Mouse (Mus musculus): ENCODE results near the gene Hsd3b6.
"Not testable (repeated sequence)": the region's sequence is repeated elsewhere in the genome, so short reads cannot be mapped to it uniquely, and the experiment has no call there.

Hsd3b6 gene

DNA sequence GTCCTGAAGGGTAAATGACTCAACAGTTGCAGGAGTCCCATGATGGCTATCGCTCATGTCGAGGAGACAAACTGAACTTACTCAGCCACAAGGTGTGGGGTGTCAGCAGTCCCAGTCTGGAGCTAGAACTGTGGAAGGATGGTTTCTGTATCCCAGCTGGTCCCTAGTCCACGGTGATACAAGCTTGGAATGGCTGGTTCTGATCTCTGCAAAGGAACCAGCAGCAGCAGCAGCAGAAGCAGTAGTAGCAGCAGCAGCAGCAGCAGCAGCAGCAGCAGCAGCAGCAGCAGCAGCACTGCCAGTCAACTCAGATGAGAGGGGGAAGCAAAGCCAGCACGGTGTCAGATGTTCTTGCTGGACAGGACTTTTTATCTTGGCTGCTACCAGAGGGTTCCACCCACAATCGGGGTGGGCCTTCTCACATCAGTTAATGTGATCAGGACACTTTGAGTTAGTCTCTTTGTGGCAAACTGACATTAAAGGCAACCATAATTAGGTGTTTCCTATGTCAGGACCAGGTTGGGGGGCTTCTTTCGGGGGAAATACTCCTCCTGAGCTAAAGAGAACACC, at the start of gene Hsd3b6:
Gene Hsd3b6, minus strand, starts transcription at position 343 of the 570 bp plus-strand sequence.
- DNase-seq (ENCODE audit: low spot score), result no peak

DNA sequence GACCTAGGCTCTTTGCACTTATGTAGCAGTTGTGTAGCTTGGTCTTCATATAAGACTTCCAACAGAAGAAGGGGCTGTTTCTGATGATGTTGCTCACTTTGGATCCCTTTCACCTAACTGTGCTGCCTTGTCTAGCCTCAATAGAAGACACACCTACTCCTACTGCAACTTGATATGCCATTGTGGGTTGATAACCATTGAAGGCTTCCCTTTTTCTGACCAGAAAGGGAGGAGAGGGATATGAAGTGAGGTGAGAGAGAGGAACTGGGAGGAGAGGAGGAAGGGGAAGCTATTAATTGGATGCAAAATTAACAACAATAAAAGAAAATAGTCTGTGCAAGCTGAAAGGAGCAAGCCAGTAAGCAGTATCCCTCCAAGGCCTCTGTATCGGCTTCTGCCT, 48.6 kb upstream of the Hsd3b6 start:
- DNase-seq (ENCODE audit: low spot score), result no peak

DNA sequence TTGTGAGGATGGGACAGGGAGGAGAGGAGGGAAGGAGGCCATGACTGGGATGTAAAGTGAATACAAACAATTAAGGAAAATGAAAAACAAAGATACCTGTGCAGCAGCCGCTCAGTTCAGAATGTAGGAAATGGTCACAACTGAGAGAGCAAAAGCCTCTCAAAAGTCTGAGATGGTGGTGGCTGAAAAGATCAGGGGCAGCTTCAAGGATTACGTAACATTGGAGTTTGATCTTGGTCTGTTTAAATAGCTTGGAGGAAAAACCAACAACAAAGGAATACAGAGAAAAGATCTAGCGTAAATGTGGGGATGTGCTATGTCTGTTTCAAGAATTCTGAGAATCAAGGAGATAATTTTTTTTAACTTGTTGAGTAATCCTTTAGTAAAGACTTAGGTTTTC, 45.3 kb upstream of the Hsd3b6 start, which contains the start of gene Hsd3b1:
Gene Hsd3b1, minus strand, starts transcription at position 219 of the 400 bp plus-strand sequence.
- no peak for DNase-seq (ENCODE audit: low spot score)

DNA sequence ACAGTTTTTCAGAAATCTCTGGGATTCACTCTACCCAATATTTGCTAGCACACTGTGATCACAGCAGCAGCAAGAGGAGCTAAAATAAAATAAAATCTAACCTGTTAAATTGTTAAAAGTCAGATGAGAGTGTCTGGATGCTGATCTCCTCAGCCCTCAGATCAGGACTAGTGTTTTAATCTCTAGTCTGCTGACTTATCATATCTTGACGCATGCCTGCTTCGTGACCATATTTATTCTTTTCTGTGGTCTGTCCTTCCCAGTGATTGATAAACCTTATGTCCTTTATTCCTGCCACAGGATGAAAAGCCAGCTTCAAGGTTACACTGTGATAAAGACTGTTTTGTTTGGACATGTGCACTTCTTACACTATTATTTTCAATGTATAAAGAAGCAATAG, 43.8 kb upstream of the Hsd3b6 start:
- DNase-seq (ENCODE audit: low spot score), result no peak

DNA sequence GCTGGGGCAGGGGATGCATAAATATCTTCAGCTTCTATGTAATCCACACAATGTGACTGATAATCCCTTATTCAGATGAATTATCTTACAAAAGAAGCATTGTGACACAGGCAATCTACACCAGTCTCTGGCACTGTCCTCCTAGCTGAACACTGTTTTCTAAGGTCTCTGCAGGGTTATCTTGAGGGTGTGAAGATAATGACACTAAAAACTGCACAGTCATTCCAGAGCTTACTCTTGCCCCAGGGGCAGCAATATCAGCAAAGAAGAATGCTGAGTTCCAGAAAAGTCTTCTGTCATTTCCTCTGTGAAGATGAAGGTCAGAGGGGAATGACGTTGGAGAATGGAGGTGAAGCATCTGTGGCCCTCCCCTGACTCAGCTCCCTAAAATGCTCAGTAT, 42.6 kb upstream of the Hsd3b6 start:
- no peak for DNase-seq (ENCODE audit: low spot score)

DNA sequence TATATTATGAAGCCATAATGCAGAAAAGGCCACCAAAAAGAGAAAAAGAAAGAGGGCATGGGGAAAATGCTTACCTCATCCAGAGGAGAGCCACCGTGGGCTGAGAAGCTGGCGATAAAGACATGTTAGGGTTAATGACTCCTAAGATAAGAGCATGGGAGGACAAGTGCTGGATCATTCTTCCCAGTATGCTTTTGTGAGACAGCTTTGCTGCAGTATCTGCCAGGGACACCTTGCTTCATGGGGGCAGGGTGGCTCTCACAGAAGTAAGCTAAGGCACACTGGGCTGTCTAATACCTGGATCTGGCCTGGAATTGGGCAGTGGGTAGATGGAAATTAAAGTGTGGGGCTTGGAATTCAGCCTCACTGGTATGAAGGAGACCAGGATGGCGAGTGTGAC, 40.9 kb upstream of the Hsd3b6 start:
- DNase-seq (ENCODE audit: low spot score), result no peak

DNA sequence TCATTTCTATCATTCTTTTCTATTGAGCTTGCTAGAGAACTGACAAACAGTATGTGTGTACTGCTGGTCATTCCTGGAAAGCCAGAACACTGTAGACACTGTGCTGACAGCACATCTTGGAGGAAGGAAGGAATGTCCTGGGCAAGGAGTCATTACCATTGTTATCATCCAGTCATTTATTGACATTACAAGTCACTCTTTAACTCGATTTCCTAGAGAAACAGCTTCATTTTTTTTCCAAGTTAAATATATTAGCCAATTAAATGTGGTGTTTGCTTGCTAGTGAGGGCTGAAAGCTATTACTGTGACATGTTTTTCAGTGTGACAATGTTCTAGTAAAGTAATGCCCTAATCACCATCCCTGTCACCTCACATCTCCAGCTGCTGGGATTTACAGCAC, 39.4 kb upstream of the Hsd3b6 start:
- no peak for DNase-seq (ENCODE audit: low spot score)

DNA sequence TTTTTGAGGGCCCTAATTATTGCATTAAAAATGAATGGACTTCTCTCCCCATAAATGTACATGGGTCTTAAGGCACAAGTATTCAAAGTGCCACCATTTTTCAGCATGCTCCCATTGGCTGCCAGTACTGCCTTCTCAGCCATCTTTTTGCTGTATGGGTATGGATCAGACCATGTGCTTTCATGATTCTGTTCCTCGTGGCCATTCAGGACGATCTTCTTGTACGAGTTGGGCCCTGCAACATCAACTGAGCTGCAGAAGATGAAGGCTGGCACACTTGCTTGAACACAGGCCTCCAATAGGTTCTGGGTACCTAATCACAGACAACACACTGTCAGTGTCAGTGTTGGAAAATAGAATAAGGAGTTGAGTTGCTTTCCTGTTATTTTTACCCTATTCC, 38.8 kb upstream of the Hsd3b6 start:
- no peak for DNase-seq (ENCODE audit: low spot score)

DNA sequence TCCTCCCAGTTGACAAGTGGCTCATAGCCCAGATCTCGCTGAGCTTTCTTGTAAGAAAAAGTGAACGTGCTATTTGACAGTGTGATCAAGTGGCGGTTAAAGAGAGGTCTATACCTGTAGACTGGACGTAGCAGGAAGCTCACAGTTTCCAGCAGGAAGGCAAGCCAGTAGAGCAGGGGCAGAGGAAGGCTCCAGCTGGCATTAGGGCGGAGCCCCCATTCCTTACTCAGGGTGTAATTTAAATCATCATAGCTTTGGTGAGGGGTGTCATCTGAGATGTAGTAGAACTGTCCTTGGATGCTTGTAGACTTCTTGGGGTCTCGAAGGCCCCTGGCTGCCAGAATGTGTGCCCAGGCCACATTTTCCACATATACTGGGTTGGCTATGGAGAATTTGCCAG, 38.4 kb upstream of the Hsd3b6 start:
- DNase-seq (ENCODE audit: low spot score), result no peak

DNA sequence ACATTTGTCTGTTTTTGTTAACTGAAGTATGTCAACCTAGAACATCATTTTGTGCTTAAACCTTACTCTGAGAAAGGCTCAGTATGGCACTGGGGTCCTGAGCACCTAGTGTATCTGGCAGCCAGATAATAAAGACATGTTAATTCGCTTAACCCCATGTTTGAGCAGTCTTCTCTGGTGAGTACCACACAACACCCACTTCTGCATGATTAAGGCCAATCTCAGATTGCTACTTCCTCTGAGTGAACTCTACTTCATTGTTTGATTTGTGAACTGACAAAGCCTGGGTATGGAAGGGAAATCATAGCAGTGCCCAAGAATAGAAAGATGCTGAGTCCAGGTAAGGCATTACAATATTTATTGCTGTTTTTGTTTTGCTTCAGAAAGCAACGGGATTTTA, 37.6 kb upstream of the Hsd3b6 start:
- DNase-seq (ENCODE audit: low spot score), result no peak

DNA sequence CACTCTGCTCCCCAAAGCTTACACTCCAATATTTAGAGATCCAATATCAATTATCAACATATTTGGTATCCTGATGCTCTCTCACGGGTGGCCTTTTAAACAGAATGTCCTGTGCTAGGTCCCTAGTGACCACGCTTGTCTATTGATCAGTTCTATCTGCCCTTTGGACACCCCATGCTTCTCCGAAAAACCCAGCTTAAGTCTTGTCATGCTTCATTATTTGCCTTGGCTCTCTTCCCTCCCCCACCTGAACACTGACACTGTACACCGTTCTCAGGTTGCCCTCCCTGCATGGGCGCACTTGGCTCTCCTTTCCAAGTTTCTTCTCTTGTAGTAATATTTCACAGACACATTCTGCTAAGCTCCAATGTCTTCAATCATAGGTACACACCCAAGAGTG, 36.0 kb upstream of the Hsd3b6 start:
- DNase-seq (ENCODE audit: low spot score), result no peak

DNA sequence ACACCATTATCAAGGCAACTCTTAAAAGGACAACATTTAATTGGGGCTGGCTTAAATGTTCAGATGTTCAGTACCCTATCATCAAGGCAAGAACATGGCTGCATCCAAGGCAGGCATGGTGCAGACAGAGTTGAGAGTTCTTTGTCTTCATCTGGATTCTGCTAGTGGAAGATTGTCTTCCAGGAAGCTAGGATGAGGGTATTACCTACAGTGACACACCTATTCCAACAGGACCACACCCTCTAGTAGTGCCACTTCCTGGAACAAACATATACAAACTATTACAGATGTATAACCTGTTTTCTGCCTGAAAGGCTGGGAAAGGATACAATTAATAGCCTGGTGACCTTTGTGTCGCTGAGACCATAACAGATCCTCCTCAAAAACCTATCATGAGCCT, 34.7 kb upstream of the Hsd3b6 start:
- no peak for DNase-seq (ENCODE audit: low spot score)

DNA sequence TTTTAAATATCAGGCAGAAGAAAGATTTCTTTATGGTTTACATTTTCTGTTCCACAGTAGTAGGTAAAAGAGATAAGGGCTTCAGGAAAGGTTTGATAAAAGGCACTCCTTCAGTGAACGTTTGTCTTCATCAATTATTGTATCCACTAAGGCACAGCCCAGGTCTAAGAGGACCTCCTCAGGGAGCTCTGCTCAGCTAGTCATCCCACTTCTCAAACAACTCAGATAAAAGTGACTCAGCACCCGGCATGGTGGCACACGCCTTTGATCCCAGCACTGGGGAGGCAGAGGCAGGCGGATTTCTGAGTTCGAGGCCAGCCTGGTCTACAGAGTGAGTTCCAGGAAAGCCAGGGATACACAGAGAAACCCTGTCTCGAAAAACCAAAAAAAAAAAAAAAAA, 1.6 kb downstream of the Hsd3b6 start:
- DNase-seq (ENCODE audit: low spot score), result not testable (repeated sequence)

DNA sequence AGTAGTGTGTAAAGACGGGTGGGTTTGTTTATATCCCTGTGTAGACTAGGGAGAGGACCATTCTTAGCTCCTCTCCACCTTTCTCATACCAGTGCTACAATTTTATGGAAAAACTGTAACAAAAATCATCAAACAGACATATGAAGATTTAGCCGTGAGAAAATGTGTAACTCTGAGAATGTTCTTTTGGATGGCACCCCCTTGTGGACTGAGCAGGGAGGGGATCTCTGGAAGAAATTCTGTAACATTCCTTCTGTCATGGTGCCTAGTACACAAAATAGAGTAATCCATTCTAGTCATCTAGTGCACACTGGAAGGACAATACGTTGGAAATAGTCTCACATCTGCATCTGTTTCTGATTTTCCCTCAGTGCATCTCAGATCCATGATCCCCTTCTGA, 9.2 kb downstream of the Hsd3b6 start:
- not testable (repeated sequence) for DNase-seq (ENCODE audit: low spot score)

DNA sequence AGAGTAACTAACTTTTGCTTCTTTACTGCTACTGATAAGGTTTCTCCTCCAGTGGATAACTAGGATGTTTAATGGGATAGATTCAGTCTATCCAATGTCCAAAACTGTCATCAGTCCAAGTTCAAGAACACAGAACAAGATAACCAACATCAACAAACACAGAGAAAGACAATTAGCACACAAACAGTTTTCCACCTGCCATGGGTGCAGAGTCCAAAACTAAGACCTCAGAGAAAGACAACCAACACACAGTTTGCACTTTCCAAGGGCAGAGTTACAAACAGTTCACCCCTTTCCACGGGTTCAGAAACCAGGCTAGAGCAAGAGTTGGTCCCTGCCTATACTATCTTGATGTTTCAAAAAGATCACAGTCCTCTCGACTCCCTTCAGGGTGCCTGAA, 27.7 kb downstream of the Hsd3b6 start:
- DNase-seq (ENCODE audit: low spot score), result no peak

DNA sequence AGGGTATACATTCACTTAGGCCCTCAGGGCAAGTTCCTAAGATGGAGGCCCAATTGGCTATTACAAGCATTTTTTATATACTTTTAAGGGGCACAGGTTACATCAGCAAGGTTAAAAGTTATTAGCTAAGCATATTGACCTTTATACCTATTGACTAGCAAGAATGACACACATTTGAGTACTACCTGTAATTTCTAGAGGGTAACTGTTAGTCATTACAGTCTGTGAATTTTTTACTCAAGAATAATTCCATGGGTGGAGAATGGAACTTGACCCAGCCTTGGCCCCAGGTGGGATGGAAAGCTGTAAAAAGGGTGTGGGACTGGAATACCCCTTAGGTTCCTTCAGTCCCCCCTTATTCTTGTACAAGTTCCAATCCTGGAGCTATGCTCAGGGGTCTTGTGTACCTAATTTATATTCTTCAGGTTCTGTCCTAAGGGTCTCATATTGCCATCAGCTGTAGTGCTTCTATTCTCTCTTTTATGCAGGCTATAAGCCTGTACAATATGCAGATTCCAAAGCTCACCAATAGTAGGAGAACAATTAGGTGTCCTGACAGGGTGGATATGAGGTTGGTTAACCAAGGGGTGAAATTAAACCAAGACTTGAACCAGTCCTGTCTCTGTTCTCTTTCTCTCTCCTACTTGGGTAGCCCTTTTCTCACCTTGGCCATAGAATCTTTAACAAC, 31.9 kb downstream of the Hsd3b6 start:
- no peak for DNase-seq (ENCODE audit: low spot score)

DNA sequence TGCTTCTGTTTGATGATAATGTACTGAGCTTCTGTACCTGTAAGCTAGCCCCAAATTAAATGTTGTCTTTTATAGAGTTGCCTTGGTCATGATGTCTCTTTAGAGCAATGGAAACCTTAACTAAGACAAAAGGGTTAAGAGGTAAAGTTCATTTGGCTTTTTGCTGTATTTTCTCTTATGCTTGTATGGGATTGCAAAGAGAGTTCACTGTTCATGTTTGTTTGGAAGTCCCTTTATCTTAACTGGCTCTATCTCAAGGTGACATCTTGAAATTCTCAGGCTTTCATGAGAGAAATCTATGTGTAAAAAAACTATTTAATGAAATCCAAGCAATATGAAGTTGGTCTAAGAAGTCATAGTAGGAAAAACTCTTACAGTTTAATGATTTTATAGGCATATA, 33.3 kb downstream of the Hsd3b6 start:
- DNase-seq (ENCODE audit: low spot score), result no peak

DNA sequence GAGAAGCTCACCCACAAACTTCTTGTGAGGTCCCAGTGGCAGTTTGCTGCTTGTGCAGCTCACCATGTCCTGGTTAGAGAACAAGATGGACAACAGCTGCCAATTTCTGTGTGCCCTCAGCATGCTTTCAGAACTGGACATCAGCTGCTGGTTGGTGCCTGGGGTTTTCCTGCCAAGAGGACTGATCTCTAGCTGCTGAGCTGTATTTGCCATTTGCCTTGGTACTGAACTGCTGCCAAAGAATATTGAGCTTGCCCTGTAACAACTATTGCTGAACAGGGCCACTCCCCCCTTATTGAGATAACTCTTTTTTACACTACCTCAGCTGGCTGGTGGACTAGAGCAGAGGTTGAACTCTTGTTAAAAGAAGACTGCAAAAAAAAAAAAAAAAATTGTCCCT, 50.1 kb downstream of the Hsd3b6 start:
- DNase-seq (ENCODE audit: low spot score), result no peak

DNA sequence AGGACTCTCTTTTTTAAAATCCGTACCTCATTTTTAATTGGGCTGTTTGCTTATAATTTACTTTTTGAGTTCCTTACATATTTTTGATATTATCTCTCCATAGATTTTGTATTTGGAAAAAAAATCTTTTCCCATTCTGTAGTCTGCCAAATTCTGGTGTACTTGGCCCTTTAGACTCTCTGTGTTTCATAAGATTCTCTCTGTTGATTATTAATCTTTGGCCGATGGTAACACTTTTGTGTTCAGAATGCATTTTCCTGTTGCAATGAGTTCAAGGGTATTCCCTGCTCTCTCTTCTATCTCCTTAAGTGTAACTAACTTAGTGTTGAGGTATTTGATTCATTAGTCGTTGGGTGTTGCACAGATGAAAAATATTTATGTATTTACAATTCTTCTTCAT, 57.4 kb downstream of the Hsd3b6 start:
- no peak for DNase-seq (ENCODE audit: low spot score)
